Mouse (Mus musculus): ENCODE measurements around the gene Gm2916. TPM values are rescaled to one million over a fixed set of nuclear protein-coding genes. Genes with fewer than 3 reads are reported as not detected.

The Gm2916 gene
- not detected in 2 replicates for polyA plus RNA-seq (2012; rRNA removed)

GRCm38 (mm10) chr14:3883872-3884271, at the start of gene Gm2916:
Gene Gm2916, plus strand, starts transcription at chr14:3884172.

GRCm38 (mm10) chr14:3845945-3846344, 38.0 kb upstream of the Gm2916 start, which contains the start of gene Gm3033:
Gene Gm3033, plus strand, starts transcription at chr14:3846245.

GRCm38 (mm10) chr14:3931456-3931855, 47.5 kb downstream of the Gm2916 start, which contains the start of gene Gm3029:
Gene Gm3029, plus strand, starts transcription at chr14:3931756.

GRCm38 (mm10) chr14:3963247-3963646, 79.3 kb downstream of the Gm2916 start, which contains the start of gene Gm3095:
Gene Gm3095, plus strand, starts transcription at chr14:3963547.

Other genes with a start within 250 kb of the Gm2916 start
- gene Gm3012, start 249.7 kb upstream of the Gm2916 start, polyA plus RNA-seq (2012; rRNA removed), result not detected in 2 replicates
- 0.07 TPM in 1 of 2 replicates, not detected in the other for gene Gm3020, start 232.1 kb upstream of the Gm2916 start, polyA plus RNA-seq (2012; rRNA removed)
- gene Gm3043, start 195.4 kb upstream of the Gm2916 start, polyA plus RNA-seq (2012; rRNA removed), result not detected in 2 replicates
- gene Gm3002, start 74.1 kb upstream of the Gm2916 start, polyA plus RNA-seq (2012; rRNA removed), result 0.06 TPM in 1 of 2 replicates, not detected in the other
- gene Gm3033, start 37.9 kb upstream of the Gm2916 start, polyA plus RNA-seq (2012; rRNA removed), result not detected in 2 replicates
- gene Gm3029, start 47.6 kb downstream of the Gm2916 start, polyA plus RNA-seq (2012; rRNA removed), result not detected in 2 replicates
- 0.20 TPM in 1 of 2 replicates, not detected in the other for gene Gm3095, start 79.4 kb downstream of the Gm2916 start, polyA plus RNA-seq (2012; rRNA removed)
- gene Gm3099, start 114.2 kb downstream of the Gm2916 start, polyA plus RNA-seq (2012; rRNA removed), result not detected in 2 replicates
- not detected in 2 replicates for gene Gm5796, start 139.8 kb downstream of the Gm2916 start, polyA plus RNA-seq (2012; rRNA removed)
- not detected in 2 replicates for gene Gm3115, start 199.9 kb downstream of the Gm2916 start, polyA plus RNA-seq (2012; rRNA removed)
- gene Gm8108, start 226.4 kb downstream of the Gm2916 start, polyA plus RNA-seq (2012; rRNA removed), result 0.22 TPM in 1 of 2 replicates, not detected in the other

Measured in colon, adult 2 months (tissue).